Mouse (Mus musculus): ENCODE measurements around the gene Mtf1.

GRCm38 (mm10) chr4:124773449-124773848, 28.5 kb upstream of the Mtf1 start:
- TF ChIP-seq CTCF (IDR thresholded peaks at IDR 0.05 in 2 of 3, conservative IDR thresholded peaks at IDR 0.05 in 1 of 3; ENCODE audit: control insufficient read depth in 1 of 3, insufficient read depth in 1 of 3, low read depth in 2 of 3, low read length in 3 of 3, poor library complexity in 1 of 3, severe bottlenecking in 1 of 3) = no peak
- TF ChIP-seq RAD21 (IDR thresholded peaks at IDR 0.05; ENCODE audit: low read depth, low read length) = no peak
- TF ChIP-seq MXI1 (IDR thresholded peaks at IDR 0.05; ENCODE audit: low read depth, low read length) = no peak
- no peak for TF ChIP-seq CHD2 (IDR thresholded peaks at IDR 0.05; ENCODE audit: low read length)
- no peak for TF ChIP-seq MYC (IDR thresholded peaks at IDR 0.05; ENCODE audit: low read depth, low read length)
- TF ChIP-seq POLR2A (IDR thresholded peaks at IDR 0.05; ENCODE audit: control insufficient read depth in 1 of 2, insufficient read depth in 1 of 2, low read depth in 1 of 2, low read length in 2 of 2, poor library complexity in 1 of 2) = no peak
- TF ChIP-seq MAX (IDR thresholded peaks at IDR 0.05; ENCODE audit: low read length) = no peak
- no peak for TF ChIP-seq NELFE (IDR thresholded peaks at IDR 0.05; ENCODE audit: low read depth, low read length)

Data from MEL (cell line).